Mouse (Mus musculus): ENCODE measurements around the gene Upk3a. TPM values are rescaled to one million over a fixed set of nuclear protein-coding genes. Genes with fewer than 3 reads are reported as not detected.

The Upk3a gene
- 0.31 and 1.1 TPM in 2 replicates for polyA plus RNA-seq (2012; rRNA removed)

DNA sequence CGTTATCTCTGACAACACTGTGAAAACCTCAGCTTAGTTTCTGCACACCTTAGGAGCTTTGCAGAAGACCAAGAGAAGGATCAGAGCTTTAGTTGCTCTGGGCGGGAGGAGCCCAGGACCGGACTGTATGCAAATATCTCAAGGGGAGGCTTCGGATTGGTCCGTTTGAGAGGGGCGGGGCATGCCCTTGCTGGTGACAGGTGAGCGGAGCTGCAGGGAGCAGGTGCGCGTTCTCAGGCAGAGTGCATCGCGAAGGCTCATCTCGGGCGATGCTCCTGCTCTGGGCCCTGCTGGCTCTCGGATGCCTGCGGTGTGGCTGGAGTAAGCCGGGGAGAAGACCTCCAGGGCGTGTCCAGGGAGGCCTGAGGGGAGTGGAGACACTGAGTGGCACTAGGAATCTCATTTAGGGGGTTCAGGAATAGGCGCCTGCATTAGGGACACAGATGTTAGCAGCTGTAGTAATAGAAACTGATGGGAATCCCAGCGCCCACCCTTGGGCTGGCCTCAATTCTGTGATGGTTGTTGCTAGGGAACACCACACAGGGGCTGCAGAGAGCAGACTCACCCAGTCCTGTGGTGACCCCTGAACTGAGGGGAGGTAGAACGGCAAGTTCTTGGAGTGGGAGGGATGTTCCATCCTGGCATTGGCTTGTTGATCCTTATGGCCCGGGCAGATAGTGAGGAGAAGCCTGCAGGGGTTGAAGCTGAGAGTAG is at the start of gene Upk3a:
Gene Upk3a (plus strand): TSS at position 191 of the 714 bp plus-strand sequence.

DNA sequence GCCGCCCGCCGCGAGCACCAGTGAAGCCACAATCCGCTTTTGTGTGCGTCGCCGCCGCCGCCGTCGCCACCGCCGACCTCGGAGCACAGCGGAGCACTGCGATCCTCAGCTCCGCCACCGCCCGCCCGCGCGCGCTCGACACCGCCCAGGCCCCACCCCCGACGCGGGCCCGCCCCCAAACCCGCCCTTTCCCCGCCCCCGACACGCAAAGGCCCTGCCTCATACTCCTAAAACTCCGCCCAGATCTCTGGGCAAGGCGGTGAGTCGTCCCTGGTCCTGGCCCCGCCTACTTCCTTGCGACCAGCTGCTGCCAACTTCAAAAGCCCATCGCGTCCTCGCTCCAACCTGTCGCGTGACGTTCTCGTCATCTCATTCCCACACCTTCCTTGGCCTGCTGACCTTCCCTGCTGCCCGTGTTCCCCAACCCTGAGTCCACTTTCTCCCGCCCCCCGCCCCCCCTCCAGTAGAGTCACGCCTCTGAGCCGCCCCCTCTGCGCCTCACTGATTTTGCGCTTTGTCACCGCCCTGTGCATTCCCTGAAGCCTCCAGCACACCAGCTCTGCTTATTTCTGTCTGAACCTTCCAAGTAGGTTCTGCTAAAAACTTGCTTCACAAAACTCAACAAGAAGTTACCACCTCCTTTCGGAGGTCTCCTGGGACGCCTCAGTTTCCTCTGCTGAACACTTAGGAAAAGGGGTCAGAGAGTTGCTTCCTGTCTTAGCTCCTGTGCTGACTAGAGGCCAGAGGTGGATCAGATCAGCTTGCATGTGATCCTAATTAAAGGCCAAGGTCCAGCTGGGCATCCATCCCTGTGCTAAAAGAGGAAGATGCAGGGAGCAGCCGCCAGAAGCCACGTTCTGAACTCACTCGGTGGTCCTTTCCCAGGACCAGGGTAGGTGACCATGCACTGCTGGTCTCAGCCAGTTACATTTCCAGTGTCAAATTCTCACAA is 28.8 kb upstream of the Upk3a start, which contains the start of gene 5031439G07Rik:
Gene 5031439G07Rik (minus strand): TSS at position 678 of the 952 bp plus-strand sequence.

DNA sequence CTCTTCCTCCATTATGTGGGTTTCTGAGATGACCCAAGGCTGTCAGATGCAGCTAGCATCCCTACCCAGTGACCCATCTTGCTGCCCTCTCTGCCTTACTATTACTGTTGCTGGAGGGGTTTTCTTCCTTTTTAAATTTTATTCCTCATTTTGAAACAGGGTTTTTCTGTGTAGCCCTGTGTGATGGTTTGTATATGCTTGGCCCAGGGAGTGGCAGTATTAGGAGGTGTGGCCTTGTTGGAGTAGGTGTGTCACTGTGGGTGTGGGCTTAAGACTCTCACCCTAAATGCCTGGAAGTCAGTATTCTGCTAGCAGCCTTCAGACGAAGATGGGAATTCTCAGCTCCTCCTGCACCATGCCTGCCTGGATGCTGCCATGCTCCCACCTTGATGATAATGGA is 11.7 kb downstream of the Upk3a start, which contains the start of gene Fam118a:
Gene Fam118a (plus strand): TSS at position 301 of the 400 bp plus-strand sequence.

Other genes starting within 250 kb of the Upk3a start
- gene Phf21b, start 161.1 kb upstream of the Upk3a start, polyA plus RNA-seq (2012; rRNA removed), result 92.0 and 137 TPM in 2 replicates
- 1.2 and 1.4 TPM in 2 replicates for gene Gm29666, start 97.1 kb upstream of the Upk3a start, polyA plus RNA-seq (2012; rRNA removed)
- 20.5 and 21.8 TPM in 2 replicates for gene Nup50, start 93.7 kb upstream of the Upk3a start, polyA plus RNA-seq (2012; rRNA removed)
- gene 5031439G07Rik, start 28.6 kb upstream of the Upk3a start, polyA plus RNA-seq (2012; rRNA removed), result 40.5 and 42.3 TPM in 2 replicates
- gene Fam118a, start 11.8 kb downstream of the Upk3a start, polyA plus RNA-seq (2012; rRNA removed), result 16.1 and 16.2 TPM in 2 replicates
- gene Smc1b, start 114.8 kb downstream of the Upk3a start, polyA plus RNA-seq (2012; rRNA removed), result 0.06 and 0.15 TPM in 2 replicates
- 0.45 and 0.55 TPM in 2 replicates for gene Ribc2, start 114.9 kb downstream of the Upk3a start, polyA plus RNA-seq (2012; rRNA removed)
- 54.8 and 86.4 TPM in 2 replicates for gene Fbln1, start 188.8 kb downstream of the Upk3a start, polyA plus RNA-seq (2012; rRNA removed)